Mouse (Mus musculus): ENCODE measurements around the gene Slc35b1. TPM values are rescaled to one million over a fixed set of nuclear protein-coding genes. Genes with fewer than 3 reads are reported as not detected.

Gene Slc35b1
- polyA plus RNA-seq, 1 experiment from 2014 or later: 149 TPM

DNA sequence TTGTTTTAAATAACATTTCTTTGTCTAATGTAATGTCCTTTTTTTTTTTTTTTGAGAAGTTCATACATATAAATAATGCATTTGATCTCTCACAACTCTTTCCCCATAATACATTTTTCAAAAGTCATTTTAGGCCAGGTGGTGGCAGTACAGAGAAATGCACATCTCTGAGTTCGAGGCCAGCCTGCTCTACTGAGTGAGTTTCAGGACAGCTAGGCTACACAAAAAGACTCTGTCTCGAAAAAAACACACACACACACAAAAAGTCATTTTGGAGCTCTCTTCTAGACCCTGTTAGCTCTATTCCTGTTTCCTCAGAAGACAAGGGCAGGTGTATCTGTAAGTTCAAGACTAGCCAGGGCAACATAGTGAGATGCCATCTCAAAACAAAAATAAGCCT is 31.8 kb upstream of the Slc35b1 start:
- Histone ChIP-seq H3K36me3 (no peaks in the 10 kb centered on the region), H3K9me3 (no peaks in the 10 kb centered on the region), H3K27me3 (no peaks in the 10 kb centered on the region), H3K9ac (replicated peaks) (no peak overlapping the region), H3K4me1 (replicated peaks) (peaks cover 3% of the 10 kb centered on the region; the same call in 1 of the 2 replicates), H3K4me2 (replicated peaks) (no peak overlapping the region), H3K27ac (no peak overlapping the region), H3K4me3 (replicated peaks) (no peak overlapping the region)
- WGBS: 85% methylated on average over 2 of the region's 2 CpGs
- ATAC-seq: no peak

DNA sequence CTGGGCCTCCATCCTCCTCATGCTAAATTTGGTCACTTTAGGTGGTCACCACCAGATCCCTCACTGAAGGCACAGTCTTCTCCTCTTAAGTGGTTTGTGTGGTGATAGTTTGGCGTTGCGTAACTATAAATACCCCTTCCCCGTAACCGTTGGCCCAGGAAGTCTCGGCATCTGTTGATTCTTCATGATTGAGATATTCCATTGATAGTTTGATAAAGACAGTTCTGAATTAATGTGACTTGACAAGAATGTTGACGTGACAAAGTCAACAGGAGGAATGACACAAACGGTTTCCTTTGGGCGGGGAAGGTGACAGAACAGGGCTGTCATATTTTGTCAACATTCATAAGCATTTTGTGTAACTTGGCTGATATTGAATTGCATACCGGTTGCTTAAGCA is 31.3 kb upstream of the Slc35b1 start:
- no peak overlapping the region for H3K9ac ChIP-seq (replicated peaks)
- peaks cover 3% of the 10 kb centered on the region; the same call in 1 of the 2 replicates for H3K4me1 ChIP-seq (replicated peaks)

DNA sequence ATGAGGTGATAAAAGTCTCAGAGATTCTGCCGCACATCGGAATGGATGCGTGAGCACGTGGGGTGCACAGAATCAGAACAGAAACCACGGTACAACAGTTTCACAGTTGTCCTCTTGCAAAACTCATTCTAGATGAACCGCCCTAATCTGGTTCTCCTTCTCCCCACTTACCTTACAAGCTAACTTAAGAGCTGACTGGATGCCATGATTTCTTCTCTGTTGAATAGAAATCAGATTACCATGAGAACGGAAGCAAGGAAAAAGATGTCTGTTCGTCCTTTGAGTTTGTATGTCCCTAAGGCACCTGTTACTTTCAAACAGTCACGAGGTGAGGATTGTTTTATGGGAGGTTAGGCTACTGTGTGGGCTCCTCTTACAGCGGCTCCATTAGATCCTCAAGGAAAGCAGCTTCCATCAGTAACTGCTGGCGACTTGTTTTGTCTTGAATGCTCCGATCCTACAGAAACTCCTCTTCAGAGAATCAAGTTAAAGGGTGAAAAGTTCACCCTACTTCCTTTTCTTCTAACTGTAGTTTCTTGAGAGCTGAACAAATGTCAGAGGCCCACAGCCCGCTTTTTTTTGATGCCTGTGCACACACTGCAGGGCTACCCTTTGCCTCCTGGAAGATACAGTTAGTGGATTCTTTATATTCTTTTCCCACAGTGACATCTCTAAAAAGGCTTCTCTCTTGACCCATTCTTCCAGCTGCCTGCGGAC is 30.1 kb upstream of the Slc35b1 start:
- WGBS: 93% methylated on average over 14 of the region's 14 CpGs
- Histone ChIP-seq H3K27ac (no peak overlapping the region), H3K36me3 (no peaks in the 10 kb centered on the region), H3K4me3 (replicated peaks) (no peak overlapping the region), H3K4me1 (replicated peaks) (peaks cover 3% of the 10 kb centered on the region; the same call in 1 of the 2 replicates), H3K9ac (replicated peaks) (no peak overlapping the region), H3K9me3 (no peaks in the 10 kb centered on the region), H3K27me3 (no peaks in the 10 kb centered on the region), H3K4me2 (replicated peaks) (no peak overlapping the region)
- no peak for ATAC-seq

More for the DNA sequence above, 31.3 kb upstream of the Slc35b1 start:
- WGBS: 92% methylated on average over 9 of the region's 9 CpGs
- Histone ChIP-seq H3K9me3 (no peaks in the 10 kb centered on the region), H3K36me3 (no peaks in the 10 kb centered on the region), H3K27ac (no peak overlapping the region), H3K4me2 (replicated peaks) (no peak overlapping the region), H3K27me3 (no peaks in the 10 kb centered on the region), H3K4me3 (replicated peaks) (no peak overlapping the region)
- ATAC-seq: no peak

DNA sequence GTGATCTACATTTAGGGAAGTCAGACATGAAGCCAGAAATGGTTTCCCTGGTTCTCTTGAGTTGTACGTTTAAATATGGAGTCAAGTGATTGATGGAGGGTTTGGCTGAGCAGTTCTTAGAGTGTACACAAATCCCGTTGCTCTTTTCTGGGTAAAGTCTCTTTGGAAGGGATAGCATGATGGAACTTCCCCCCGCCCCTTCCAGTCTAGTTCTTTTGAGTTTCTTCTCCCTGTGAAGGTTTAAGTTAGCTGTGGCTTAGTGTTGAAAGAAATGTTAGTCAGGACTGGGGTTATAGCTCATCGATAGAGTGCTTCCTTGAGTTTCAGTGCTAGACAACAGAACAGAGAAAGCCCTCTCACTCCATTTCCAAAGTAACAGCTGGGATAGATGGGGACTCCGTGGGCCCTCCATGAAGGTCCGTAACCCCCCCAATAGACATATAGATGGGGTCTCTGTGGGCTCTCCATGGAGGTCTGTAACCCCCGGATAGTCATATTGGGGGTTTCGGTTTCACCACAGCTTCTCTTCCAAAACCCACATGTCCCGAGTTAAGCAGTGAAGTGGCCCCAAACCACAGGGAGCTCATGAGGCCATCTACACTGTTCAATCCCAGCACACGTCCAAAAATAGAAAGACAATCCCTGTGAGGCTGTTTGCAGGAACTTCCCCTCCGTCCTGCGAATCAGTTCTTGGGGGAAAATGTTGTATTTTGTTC is 29.4 kb upstream of the Slc35b1 start:
- H3K27me3 ChIP-seq: no peaks in the 10 kb centered on the region
- no peak overlapping the region for H3K4me3 ChIP-seq (replicated peaks)
- no peak for ATAC-seq
- no peaks in the 10 kb centered on the region for H3K9me3 ChIP-seq
- no peak overlapping the region for H3K27ac ChIP-seq
- H3K9ac ChIP-seq (replicated peaks): no peak overlapping the region
- H3K4me2 ChIP-seq (replicated peaks): no peak overlapping the region
- WGBS: 91% methylated on average over 12 of the region's 12 CpGs
- no peaks in the 10 kb centered on the region for H3K36me3 ChIP-seq
- peaks cover 3% of the 10 kb centered on the region; the same call in 1 of the 2 replicates for H3K4me1 ChIP-seq (replicated peaks)

DNA sequence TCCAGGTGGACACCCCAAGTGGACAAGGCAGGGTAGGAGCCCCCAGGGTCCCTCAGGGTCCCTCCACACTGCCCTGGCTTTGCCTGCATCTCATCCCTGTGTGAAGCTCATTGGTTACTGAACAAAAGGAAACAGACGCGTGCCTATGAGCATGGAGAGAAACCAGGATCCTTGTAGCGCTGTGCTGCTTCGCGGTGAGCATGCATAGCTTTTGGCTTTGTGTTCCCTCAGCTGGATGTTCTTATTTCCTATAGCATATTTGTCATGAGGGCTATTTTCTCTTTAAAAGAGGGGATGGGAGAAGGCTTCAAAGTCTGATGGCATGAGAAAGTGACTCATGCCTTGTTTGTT is 28.9 kb upstream of the Slc35b1 start:
- H3K27me3 ChIP-seq: no peaks in the 10 kb centered on the region
- 88% methylated on average over 5 of the region's 5 CpGs for WGBS
- ATAC-seq: no peak
- no peak overlapping the region for H3K4me2 ChIP-seq (replicated peaks)
- peaks cover 3% of the 10 kb centered on the region; the same call in 1 of the 2 replicates for H3K4me1 ChIP-seq (replicated peaks)
- H3K27ac ChIP-seq: no peak overlapping the region
- H3K9me3 ChIP-seq: no peaks in the 10 kb centered on the region
- no peak overlapping the region for H3K4me3 ChIP-seq (replicated peaks)
- H3K9ac ChIP-seq (replicated peaks): no peak overlapping the region
- no peaks in the 10 kb centered on the region for H3K36me3 ChIP-seq

DNA sequence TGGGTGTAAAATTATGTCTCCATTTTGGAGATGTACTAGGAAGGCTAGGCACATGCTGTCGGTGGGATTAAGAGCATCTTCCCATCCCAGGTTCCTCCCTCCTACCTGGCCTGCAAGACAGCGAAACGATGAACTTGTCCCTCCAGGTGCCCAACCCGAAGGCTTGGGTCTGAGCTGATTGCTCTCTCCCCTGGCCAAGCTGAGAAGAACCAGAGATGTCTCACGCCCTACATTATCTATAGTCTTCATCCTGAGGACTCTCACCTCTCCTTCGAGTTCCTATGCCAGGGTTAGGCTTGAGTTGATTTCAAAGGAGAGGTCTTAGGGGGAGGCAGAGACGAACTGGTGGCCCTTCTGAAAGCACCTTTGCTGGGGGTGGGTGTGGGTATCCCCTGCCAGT is 28.5 kb upstream of the Slc35b1 start:
- Histone ChIP-seq H3K9ac (replicated peaks) (no peak overlapping the region), H3K4me2 (replicated peaks) (no peak overlapping the region), H3K9me3 (no peaks in the 10 kb centered on the region), H3K27me3 (no peaks in the 10 kb centered on the region), H3K27ac (no peak overlapping the region), H3K4me3 (replicated peaks) (no peak overlapping the region), H3K4me1 (replicated peaks) (peaks cover 3% of the 10 kb centered on the region; the same call in 1 of the 2 replicates), H3K36me3 (no peaks in the 10 kb centered on the region)
- 88% methylated on average over 7 of the region's 7 CpGs for WGBS
- no peak for ATAC-seq

DNA sequence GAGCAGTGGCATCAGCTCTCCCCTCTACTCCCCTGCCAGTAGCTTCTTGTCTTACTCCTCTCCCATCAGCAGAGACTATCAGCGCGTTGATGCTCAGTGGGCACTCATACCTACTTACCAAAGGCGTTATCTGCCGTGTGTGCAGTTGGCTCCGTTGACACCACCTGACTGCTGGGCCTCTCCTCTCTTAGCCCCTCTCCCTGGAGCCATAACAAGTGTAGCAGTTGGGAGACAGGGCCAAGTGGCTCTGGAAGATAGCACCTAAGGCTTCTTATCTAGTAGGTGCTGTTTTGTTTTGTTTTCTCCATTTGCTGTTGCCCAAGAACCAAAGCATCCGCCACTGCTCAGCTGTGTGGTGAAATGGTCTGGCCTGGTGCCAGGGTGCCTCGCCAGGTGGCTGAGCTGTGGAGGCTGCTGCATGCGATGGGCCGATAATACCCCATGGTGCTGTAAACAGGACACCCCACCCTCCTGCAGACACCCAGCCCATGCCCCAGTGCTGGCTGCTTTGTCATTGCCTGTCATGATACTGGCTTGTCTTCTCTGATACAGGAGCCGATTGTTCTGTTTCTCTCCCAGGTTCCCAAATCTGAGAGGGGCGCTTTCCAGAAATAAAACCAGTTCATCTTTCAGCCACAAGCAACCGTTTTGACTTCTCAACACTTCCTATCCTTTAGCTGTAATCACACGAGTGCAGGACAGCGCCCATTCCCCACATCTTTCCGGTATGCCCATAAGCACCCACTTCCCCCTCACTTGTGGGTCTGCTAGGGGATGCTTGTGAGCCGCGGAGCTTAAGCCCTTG is 27.8 kb upstream of the Slc35b1 start:
- Histone ChIP-seq H3K9ac (replicated peaks) (no peak overlapping the region), H3K27me3 (no peaks in the 10 kb centered on the region), H3K27ac (no peak overlapping the region), H3K4me2 (replicated peaks) (no peak overlapping the region), H3K4me3 (replicated peaks) (no peak overlapping the region), H3K4me1 (replicated peaks) (peaks cover 3% of the 10 kb centered on the region; the same call in 1 of the 2 replicates), H3K36me3 (no peaks in the 10 kb centered on the region), H3K9me3 (no peaks in the 10 kb centered on the region)
- ATAC-seq: no peak
- 83% methylated on average over 17 of the region's 17 CpGs for WGBS

DNA sequence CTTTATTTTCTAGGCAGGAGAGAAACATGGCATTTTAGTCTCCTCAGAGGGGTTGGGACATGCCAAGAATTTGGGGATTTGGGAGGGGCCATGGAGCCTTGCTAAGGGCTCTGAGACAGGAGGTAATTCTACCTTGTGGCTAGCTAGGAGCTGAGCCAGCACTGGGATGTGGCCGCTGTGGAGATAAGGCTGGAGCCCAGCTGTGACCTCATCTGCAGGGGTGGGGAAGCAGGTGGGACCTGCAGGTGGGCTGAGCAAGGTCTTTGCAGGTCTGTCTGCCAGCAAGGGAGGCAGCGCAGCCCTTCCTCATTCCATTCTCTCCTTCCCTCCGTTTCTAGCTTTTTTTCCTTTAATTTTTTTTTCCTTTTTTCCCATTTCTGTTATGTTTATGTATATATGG is 26.2 kb upstream of the Slc35b1 start:
- Histone ChIP-seq H3K27ac (no peak overlapping the region), H3K4me3 (replicated peaks) (no peak overlapping the region), H3K4me1 (replicated peaks) (peaks cover 3% of the 10 kb centered on the region; the same call in 1 of the 2 replicates), H3K4me2 (replicated peaks) (no peak overlapping the region), H3K27me3 (no peaks in the 10 kb centered on the region), H3K9ac (replicated peaks) (no peak overlapping the region), H3K36me3 (no peaks in the 10 kb centered on the region), H3K9me3 (no peaks in the 10 kb centered on the region)
- ATAC-seq: no peak
- whole genome bisulfite sequencing: 60% methylated on average over 3 of the region's 3 CpGs

DNA sequence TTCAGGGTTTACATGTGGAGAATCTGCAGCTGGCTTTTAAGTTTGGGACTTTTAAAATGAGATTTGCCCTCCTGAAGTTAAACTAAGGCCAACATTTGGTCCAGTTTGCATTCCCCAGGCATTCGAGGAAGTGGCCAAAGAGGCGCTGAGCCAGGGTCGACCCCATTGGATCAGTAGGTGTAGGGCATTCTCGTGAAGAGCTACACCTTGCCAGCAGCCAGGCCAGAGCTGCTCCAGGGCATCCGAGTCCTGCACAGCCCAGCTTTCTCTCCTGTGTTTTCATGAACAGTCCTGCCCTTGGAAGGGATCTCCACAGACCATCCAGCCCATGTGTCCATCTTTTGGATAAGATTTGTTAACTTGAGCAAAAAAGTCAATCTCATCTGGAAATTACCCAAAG is 20.1 kb upstream of the Slc35b1 start:
- H3K9ac ChIP-seq (replicated peaks): no peak overlapping the region
- no peak overlapping the region for H3K4me2 ChIP-seq (replicated peaks)
- no peaks in the 10 kb centered on the region for H3K36me3 ChIP-seq
- no peak overlapping the region for H3K27ac ChIP-seq
- no peaks in the 10 kb centered on the region for H3K27me3 ChIP-seq
- H3K4me3 ChIP-seq (replicated peaks): no peak overlapping the region
- no peaks in the 10 kb centered on the region for H3K9me3 ChIP-seq
- 85% methylated on average over 5 of the region's 5 CpGs for WGBS
- ATAC-seq: no peak
- H3K4me1 ChIP-seq (replicated peaks): no peaks in the 10 kb centered on the region

DNA sequence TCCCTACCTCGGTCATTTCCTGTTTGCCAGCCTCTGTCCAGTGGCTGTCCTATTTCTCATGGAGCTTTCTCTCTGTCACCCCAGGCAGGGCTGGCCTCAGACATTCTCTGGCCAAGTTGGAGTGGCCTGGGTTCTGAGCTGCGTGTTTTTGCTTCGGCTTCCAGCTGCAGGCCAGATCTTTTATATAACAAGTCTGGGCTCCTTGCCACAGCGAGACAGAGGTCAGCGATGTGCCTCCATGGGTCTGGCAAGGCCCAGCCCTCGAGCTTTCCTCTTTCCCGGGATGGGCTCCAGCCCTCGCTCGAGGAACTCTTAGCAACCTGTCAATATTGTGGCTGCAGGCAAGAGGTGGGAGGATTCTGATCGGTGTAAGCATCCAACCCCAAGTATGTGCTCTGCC is 18.9 kb upstream of the Slc35b1 start:
- WGBS: 81% methylated on average over 10 of the region's 10 CpGs
- no peak for ATAC-seq

DNA sequence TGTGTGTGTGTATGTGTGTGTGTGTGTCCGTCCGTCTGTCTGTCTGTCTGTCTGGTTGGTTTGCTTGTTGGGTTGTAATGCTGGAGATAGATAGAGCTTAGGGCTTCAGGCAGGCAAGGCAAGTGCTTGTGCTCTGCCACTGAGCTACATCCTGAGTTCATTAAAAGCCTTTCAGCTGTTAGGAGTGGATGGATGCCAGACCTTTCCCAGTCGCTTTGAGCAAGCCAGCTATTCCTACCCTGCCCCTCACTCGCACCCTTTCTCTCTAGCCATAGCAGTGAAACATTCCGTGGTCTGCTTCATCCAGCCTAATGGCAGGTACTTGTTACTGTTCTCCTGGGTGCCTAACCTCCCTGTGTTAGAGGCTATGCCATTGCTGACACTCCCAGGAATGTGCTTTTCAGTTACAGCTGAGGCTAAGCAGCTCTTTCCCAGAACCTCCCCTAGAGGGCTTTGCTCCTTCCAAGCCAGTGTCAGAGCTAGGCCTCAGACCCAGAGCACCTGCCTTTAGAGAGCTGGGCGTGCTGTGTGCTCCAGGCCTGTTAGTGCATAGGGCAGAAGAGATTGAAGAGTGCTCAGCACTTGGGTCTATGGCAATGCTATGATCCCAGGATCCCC is 18.1 kb upstream of the Slc35b1 start:
- Histone ChIP-seq H3K9ac (replicated peaks) (no peak overlapping the region), H3K27ac (no peak overlapping the region), H3K4me2 (replicated peaks) (no peak overlapping the region), H3K4me3 (replicated peaks) (no peak overlapping the region), H3K27me3 (no peaks in the 10 kb centered on the region), H3K9me3 (no peaks in the 10 kb centered on the region), H3K36me3 (no peaks in the 10 kb centered on the region), H3K4me1 (replicated peaks) (0 out of 2 replicates have a peak, but pooled peaks cover 3% of the 10 kb centered on the region)
- WGBS: 84% methylated on average over 6 of the region's 6 CpGs
- no peak for ATAC-seq

More for the DNA sequence above, 18.9 kb upstream of the Slc35b1 start:
- Histone ChIP-seq H3K4me2 (replicated peaks) (no peak overlapping the region), H3K36me3 (no peaks in the 10 kb centered on the region), H3K27ac (no peak overlapping the region), H3K9ac (replicated peaks) (no peak overlapping the region), H3K27me3 (no peaks in the 10 kb centered on the region), H3K4me1 (replicated peaks) (0 out of 2 replicates have a peak, but pooled peaks cover 3% of the 10 kb centered on the region), H3K9me3 (no peaks in the 10 kb centered on the region), H3K4me3 (replicated peaks) (no peak overlapping the region)
